Mouse (Mus musculus): ENCODE measurements around the gene Mis18a. TPM values are rescaled to one million over a fixed set of nuclear protein-coding genes. Genes with fewer than 3 reads are reported as not detected.

Gene Mis18a
- total RNA-seq, 1 experiment: 21.3 TPM

- TF ChIP-seq MAFK (IDR thresholded peaks at IDR 0.05; ENCODE audit: insufficient read depth, low read depth, low read length) (no peak), ZC3H11A (IDR thresholded peaks at IDR 0.05; ENCODE audit: borderline replicate concordance, low read depth, low read length) (no peak), ZNF384 (IDR thresholded peaks at IDR 0.05; ENCODE audit: low read depth, low read length) (no peak), CHD2 (IDR thresholded peaks at IDR 0.05; ENCODE audit: low read depth, low read length) (no peak), HCFC1 (IDR thresholded peaks at IDR 0.05; ENCODE audit: borderline replicate concordance, insufficient read depth, low read length) (no peak)
- Histone ChIP-seq H3K36me3 (ENCODE audit: control insufficient read depth, insufficient read depth, low read length, poor library complexity, severe bottlenecking) (no peaks in the 10 kb centered on the region), H3K4me3 (ENCODE audit: insufficient read depth in 1 of 2, low read depth in 1 of 2, low read length in 2 of 2, poor library complexity in 1 of 2, severe bottlenecking in 1 of 2) (no peak overlapping the region), H3K4me1 (ENCODE audit: control insufficient read depth in 2 of 2, insufficient read depth in 2 of 2, low read length in 2 of 2, poor library complexity in 1 of 2) (no peaks in the 10 kb centered on the region), H3K9me3 (ENCODE audit: control insufficient read depth, insufficient read depth, low read depth, low read length) (no peaks in the 10 kb centered on the region), H3K27ac (ENCODE audit: insufficient read depth, low read depth, low read length, poor library complexity, severe bottlenecking) (no peak overlapping the region), H3K9ac (ENCODE audit: insufficient read depth, low read depth, low read length, poor library complexity, severe bottlenecking) (no peak overlapping the region)
- in situ Hi-C loops (cut with MboI; ENCODE audit: low sequenced_read_pairs in 2 of 2, unreplicated experiment in 2 of 2): no loop called here
- DNase-seq (ENCODE audit: low read depth, low spot score): no peak
Measured at GRCm38 (mm10) chr16:90684092-90684491, 43.1 kb downstream of the Mis18a start.

- in situ Hi-C loops (cut with MboI; ENCODE audit: low sequenced_read_pairs in 2 of 2, unreplicated experiment in 2 of 2): no loop called here
- DNase-seq (ENCODE audit: low read depth, low spot score): no peak
- Histone ChIP-seq H3K4me1 (ENCODE audit: control insufficient read depth in 2 of 2, insufficient read depth in 2 of 2, low read length in 2 of 2, poor library complexity in 1 of 2) (no peaks in the 10 kb centered on the region), H3K9me3 (ENCODE audit: control insufficient read depth, insufficient read depth, low read depth, low read length) (no peaks in the 10 kb centered on the region), H3K36me3 (ENCODE audit: control insufficient read depth, insufficient read depth, low read length, poor library complexity, severe bottlenecking) (no peaks in the 10 kb centered on the region), H3K27ac (ENCODE audit: insufficient read depth, low read depth, low read length, poor library complexity, severe bottlenecking) (no peak overlapping the region), H3K9ac (ENCODE audit: insufficient read depth, low read depth, low read length, poor library complexity, severe bottlenecking) (no peak overlapping the region), H3K4me3 (ENCODE audit: insufficient read depth in 1 of 2, low read depth in 1 of 2, low read length in 2 of 2, poor library complexity in 1 of 2, severe bottlenecking in 1 of 2) (no peak overlapping the region)
- TF ChIP-seq ZC3H11A (IDR thresholded peaks at IDR 0.05; ENCODE audit: borderline replicate concordance, low read depth, low read length) (no peak), ZNF384 (IDR thresholded peaks at IDR 0.05; ENCODE audit: low read depth, low read length) (no peak), CHD2 (IDR thresholded peaks at IDR 0.05; ENCODE audit: low read depth, low read length) (no peak), MAFK (IDR thresholded peaks at IDR 0.05; ENCODE audit: insufficient read depth, low read depth, low read length) (no peak), HCFC1 (IDR thresholded peaks at IDR 0.05; ENCODE audit: borderline replicate concordance, insufficient read depth, low read length) (no peak)
Measured at GRCm38 (mm10) chr16:90679984-90680383, 47.2 kb downstream of the Mis18a start.

- H3K9ac ChIP-seq (ENCODE audit: insufficient read depth, low read depth, low read length, poor library complexity, severe bottlenecking): no peak overlapping the region
- H3K4me3 ChIP-seq (ENCODE audit: insufficient read depth in 1 of 2, low read depth in 1 of 2, low read length in 2 of 2, poor library complexity in 1 of 2, severe bottlenecking in 1 of 2): no peak overlapping the region
- in situ Hi-C loops (cut with MboI; ENCODE audit: low sequenced_read_pairs in 2 of 2, unreplicated experiment in 2 of 2): no loop called here
- DNase-seq (ENCODE audit: low read depth, low spot score): peak; percentile 63
- peak; percentile 82 for TF ChIP-seq ZC3H11A (IDR thresholded peaks at IDR 0.05; ENCODE audit: borderline replicate concordance, low read depth, low read length)
- no peak for TF ChIP-seq CHD2 (IDR thresholded peaks at IDR 0.05; ENCODE audit: low read depth, low read length)
- no peaks in the 10 kb centered on the region for H3K36me3 ChIP-seq (ENCODE audit: control insufficient read depth, insufficient read depth, low read length, poor library complexity, severe bottlenecking)
- H3K27ac ChIP-seq (ENCODE audit: insufficient read depth, low read depth, low read length, poor library complexity, severe bottlenecking): no peak overlapping the region
- 0 out of 4 replicates have a peak, but pooled peaks cover 0 to 1% of the 10 kb centered on the region in 2 experiments for H3K4me1 ChIP-seq (ENCODE audit: control insufficient read depth in 2 of 2, insufficient read depth in 2 of 2, low read length in 2 of 2, poor library complexity in 1 of 2)
- no peaks in the 10 kb centered on the region for H3K9me3 ChIP-seq (ENCODE audit: control insufficient read depth, insufficient read depth, low read depth, low read length)
Measured at GRCm38 (mm10) chr16:90678820-90679219, 48.4 kb downstream of the Mis18a start.

- Histone ChIP-seq H3K36me3 (ENCODE audit: control insufficient read depth, insufficient read depth, low read length, poor library complexity, severe bottlenecking) (no peaks in the 10 kb centered on the region), H3K4me1 (ENCODE audit: control insufficient read depth in 2 of 2, insufficient read depth in 2 of 2, low read length in 2 of 2, poor library complexity in 1 of 2) (0 out of 4 replicates have a peak, but pooled peaks cover 0 to 2% of the 10 kb centered on the region in 2 experiments), H3K27ac (ENCODE audit: insufficient read depth, low read depth, low read length, poor library complexity, severe bottlenecking) (no peak overlapping the region), H3K4me3 (ENCODE audit: insufficient read depth in 1 of 2, low read depth in 1 of 2, low read length in 2 of 2, poor library complexity in 1 of 2, severe bottlenecking in 1 of 2) (no peak overlapping the region), H3K9me3 (ENCODE audit: control insufficient read depth, insufficient read depth, low read depth, low read length) (no peaks in the 10 kb centered on the region), H3K9ac (ENCODE audit: insufficient read depth, low read depth, low read length, poor library complexity, severe bottlenecking) (no peak overlapping the region)
- no peak for TF ChIP-seq ZC3H11A (IDR thresholded peaks at IDR 0.05; ENCODE audit: borderline replicate concordance, low read depth, low read length)
- TF ChIP-seq ZNF384 (IDR thresholded peaks at IDR 0.05; ENCODE audit: low read depth, low read length): no peak
- TF ChIP-seq CHD2 (IDR thresholded peaks at IDR 0.05; ENCODE audit: low read depth, low read length): no peak
- no peak for TF ChIP-seq MAFK (IDR thresholded peaks at IDR 0.05; ENCODE audit: insufficient read depth, low read depth, low read length)
- no peak for TF ChIP-seq HCFC1 (IDR thresholded peaks at IDR 0.05; ENCODE audit: borderline replicate concordance, insufficient read depth, low read length)
- in situ Hi-C loops (cut with MboI; ENCODE audit: low sequenced_read_pairs in 2 of 2, unreplicated experiment in 2 of 2): no loop called here
- DNase-seq (ENCODE audit: low read depth, low spot score): no peak
Measured at GRCm38 (mm10) chr16:90676920-90677574, 50.2 kb downstream of the Mis18a start.

All from ES-E14 (cell line).